Mouse (Mus musculus): ENCODE measurements at regions not wholly inside any gene's neighbourhood (a gene's known extent, or its start where the extent isn't known, plus 50 kb on each side); places are given as distances from the start of the nearest gene placed in this dataset.

DNA sequence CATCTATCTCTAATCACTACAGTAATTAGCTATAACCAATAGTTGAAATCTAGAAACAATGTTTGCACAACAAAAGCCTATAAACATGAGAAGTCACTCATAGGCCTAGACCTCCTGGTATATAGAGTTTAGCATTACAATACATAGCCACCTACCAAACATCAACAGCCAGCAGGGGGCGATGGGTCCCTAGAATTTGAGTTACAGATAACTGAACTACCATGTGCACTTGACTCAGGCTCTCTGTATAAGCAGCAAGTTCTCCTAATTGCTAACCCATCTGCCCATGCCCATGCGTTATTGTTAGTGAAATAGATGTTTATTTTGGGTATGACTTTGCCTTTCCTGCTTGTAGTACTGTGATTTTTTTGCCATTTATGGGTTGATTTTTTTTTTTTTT is 106.9 kb upstream of the Tgif2lx2 start:
- Histone ChIP-seq H3K27me3 (ENCODE audit: control insufficient read depth, insufficient read depth, low read length) (no peaks in the 10 kb centered on the region), H3K4me1 (replicated peaks; ENCODE audit: control insufficient read depth, insufficient read depth, low read length) (no peaks in the 10 kb centered on the region), H3K4me3 (ENCODE audit: low read depth, low read length) (no peak overlapping the region), H3K4me2 (ENCODE audit: low read depth, low read length, severe bottlenecking) (no peak overlapping the region), H3K9ac (ENCODE audit: low read length) (no peak overlapping the region), H3K27ac (ENCODE audit: low read depth, low read length) (no peak overlapping the region), H3K36me3 (ENCODE audit: control insufficient read depth, insufficient read depth, low read length) (no peaks in the 10 kb centered on the region), H3K9me3 (ENCODE audit: control insufficient read depth, low read length) (no peaks in the 10 kb centered on the region)
- DNase-seq (ENCODE audit: low spot score) (peak; percentile 47), ATAC-seq (replicated peaks; ENCODE audit: low FRiP score) (no peak)
- 47% methylated on average over 2 of the region's 2 CpGs for WGBS

DNA sequence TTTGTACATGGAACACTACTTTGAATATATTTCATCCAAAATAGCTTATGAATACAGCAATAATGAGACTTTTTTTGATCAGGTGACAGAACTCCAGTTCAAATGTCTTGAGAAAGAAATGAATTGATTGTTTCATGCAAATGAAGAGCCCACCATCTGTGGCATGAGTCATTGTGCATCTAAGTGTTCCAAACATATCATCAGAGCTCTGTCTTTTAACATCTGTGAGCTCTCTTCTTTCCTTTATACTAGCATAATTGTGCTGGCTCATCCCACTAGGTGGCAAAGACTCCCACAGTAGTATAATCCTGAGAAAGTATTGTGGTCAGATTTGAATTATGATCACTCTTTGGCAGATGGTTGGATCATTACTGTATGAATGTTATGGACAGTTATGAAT is 70.1 kb upstream of the Tgif2lx2 start:
- ATAC-seq (replicated peaks; ENCODE audit: low FRiP score) (no peak), DNase-seq (ENCODE audit: low spot score) (no peak)
- Histone ChIP-seq H3K9me3 (ENCODE audit: control insufficient read depth, low read length) (no peaks in the 10 kb centered on the region), H3K36me3 (ENCODE audit: control insufficient read depth, insufficient read depth, low read length) (no peaks in the 10 kb centered on the region), H3K4me2 (ENCODE audit: low read depth, low read length, severe bottlenecking) (no peak overlapping the region), H3K4me3 (ENCODE audit: low read depth, low read length) (no peak overlapping the region), H3K27me3 (ENCODE audit: control insufficient read depth, insufficient read depth, low read length) (no peaks in the 10 kb centered on the region), H3K4me1 (replicated peaks; ENCODE audit: control insufficient read depth, insufficient read depth, low read length) (no peaks in the 10 kb centered on the region), H3K9ac (ENCODE audit: low read length) (no peak overlapping the region), H3K27ac (ENCODE audit: low read depth, low read length) (no peak overlapping the region)

Measured in forebrain, embryonic 11.5 days (tissue).